Mouse (Mus musculus) heart, postnatal 36 days (tissue): ENCODE results near the gene Serpinc1. TPM values are rescaled to one million over a fixed set of nuclear protein-coding genes. Genes with fewer than 3 reads are reported as not detected.

Source experiments
- DNase-seq, 2 experiments: peaks; one replicate each; pipeline ENCODE4 v3.0.0; 2021 to 2022
- intact Hi-C: fragments of 180-260 bp; cut with DNase I; formaldehyde crosslinking; loops from one replicate; pipeline ENCODE4 v1.15.1; 2025
- total RNA-seq, 2 experiments: library from RNA; stranded (reverse); gene quantifications; 2 replicates each; pipeline ENCODE4 v1.2.3; 2021

Serpinc1 gene
- total RNA-seq, 2 experiments from 2014 or later, result 0.06 to 0.24 TPM

DNA sequence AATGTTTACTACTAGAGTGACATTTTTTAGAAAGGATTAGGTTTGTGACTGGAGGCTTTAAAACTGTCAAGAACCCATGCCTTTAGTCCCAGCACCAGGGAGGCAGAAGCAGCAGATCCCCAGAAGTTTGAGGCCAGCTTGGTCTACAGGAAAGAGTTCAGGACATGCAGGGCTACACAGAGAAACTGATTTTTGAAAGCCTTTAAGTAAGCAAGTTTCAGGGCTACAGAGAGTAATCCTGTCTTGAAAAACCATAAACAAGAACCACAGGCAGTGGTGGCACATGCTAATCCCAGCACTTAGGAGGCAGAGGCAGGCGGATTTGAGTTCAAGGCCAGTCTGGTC, 62.0 kb downstream of the Serpinc1 start:
- no peak for DNase-seq
- intact Hi-C loops, result no loop called here

DNA sequence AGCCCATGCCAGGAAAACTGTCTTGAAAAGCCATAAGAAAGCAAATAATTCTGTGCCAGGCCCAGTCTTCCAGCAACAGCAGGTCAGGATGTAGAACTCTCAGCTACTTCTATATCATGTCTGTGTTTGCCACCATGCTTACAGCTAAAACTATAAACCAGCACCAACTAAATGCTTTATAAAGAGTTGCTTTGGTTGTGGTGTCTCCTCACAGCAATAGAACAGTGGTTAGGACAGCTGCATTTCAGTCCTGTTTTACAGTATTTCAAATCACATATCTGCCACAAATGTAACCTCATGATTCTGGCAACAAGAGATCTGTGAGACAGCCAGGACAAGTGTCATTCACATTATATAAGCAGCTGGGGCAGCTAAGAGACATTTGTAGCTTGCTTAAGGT, 62.5 kb downstream of the Serpinc1 start:
- intact Hi-C loops, result no loop called here
- DNase-seq, result no peak

DNA sequence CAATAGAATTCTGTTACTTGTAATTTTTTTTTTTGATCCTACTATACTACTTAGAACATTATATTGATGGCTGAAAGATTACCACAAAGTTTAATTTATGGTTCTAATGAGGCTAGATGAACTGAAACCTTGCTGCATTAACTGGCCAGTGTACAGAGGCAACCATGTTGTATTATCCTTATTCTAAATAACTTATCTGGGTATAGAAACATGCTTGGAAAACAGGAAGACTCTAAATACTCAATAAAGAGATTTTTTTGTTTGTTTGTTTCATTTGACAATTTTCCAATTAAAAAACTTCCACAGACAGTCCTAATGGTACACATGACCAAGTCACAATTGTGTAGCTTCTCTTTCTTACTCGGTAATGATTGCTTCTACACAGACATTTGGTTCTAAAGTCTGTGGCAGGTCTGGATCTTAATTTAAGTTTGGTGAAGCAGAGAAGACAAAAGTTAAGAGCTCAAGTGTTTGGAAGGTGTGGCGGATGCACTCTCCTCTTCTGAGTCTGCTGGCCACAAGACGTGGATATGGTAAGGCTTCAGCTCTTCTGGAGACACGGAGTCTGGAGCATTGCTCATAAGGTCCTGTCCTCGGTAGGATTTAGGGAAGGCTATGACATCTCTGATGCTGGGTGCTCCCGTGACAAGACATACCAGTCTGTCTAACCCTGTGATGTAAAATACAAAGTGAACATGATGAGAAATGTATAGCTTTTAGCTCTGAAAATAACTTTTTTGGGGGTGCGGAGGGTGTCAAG, 63.1 kb downstream of the Serpinc1 start:
- DNase-seq, result no peak
- intact Hi-C loops, result no loop called here

GRCm38 (mm10) chr1:161046972-161047371, 68.6 kb downstream of the Serpinc1 start:
- intact Hi-C loops, result no loop called here

More at GRCm38 (mm10) chr1:161046972-161047371, 68.6 kb downstream of the Serpinc1 start:
- DNase-seq, result no peak

Other genes starting within 250 kb of the Serpinc1 start
- gene Rabgap1l, start 185.4 kb upstream of the Serpinc1 start, total RNA-seq, result 10 to 100 TPM; 80.3 to 83.6 TPM
- gene Rc3h1, start 72.2 kb upstream of the Serpinc1 start, total RNA-seq, result 10 to 100 TPM; 45.6 to 51.6 TPM
- 10 to 100 TPM; 10.6 to 14.8 TPM for gene Zbtb37, start 56.3 kb downstream of the Serpinc1 start, total RNA-seq
- gene Dars2, start 92.1 kb downstream of the Serpinc1 start, total RNA-seq, result 10 to 100 TPM; 23.8 to 25.5 TPM
- gene Cenpl, start 92.1 kb downstream of the Serpinc1 start, total RNA-seq, result 1 to 10 TPM in 1 of 2 experiments, under 1 TPM in 1; 0.83 to 1.7 TPM
- gene Klhl20, start 152.9 kb downstream of the Serpinc1 start, total RNA-seq, result 10 to 100 TPM in 1 of 2 experiments, 1 to 10 TPM in 1; 9.7 to 12.2 TPM
- 1 to 10 TPM; 2.3 to 2.8 TPM for gene Ankrd45, start 164.1 kb downstream of the Serpinc1 start, total RNA-seq
- not detected for gene Tex50, start 180.7 kb downstream of the Serpinc1 start, total RNA-seq